Mouse (Mus musculus) gastrocnemius, adult 2 months (tissue): ENCODE measurements around the gene Tnpo2. TPM values are rescaled to one million over a fixed set of nuclear protein-coding genes. Genes with fewer than 3 reads are reported as not detected.

Experiments
- DNase-seq: peaks from one replicate; pipeline ENCODE4 v3.0.0; 2022
- H3K27ac ChIP-seq: fragments of 200-600 bp; 2 replicates; pipeline ENCODE4 v1.8.1; 2022; ENCODE audit warnings: mild to moderate bottlenecking
- H3K4me3 ChIP-seq: fragments of 200-600 bp; 2 replicates; pipeline ENCODE4 v1.8.1; 2022; ENCODE audit warnings: mild to moderate bottlenecking, moderate library complexity
- CTCF ChIP-seq: fragments of 200-600 bp; IDR thresholded peaks from 2 replicates; pipeline ENCODE4 v1.8.1; 2022; ENCODE audit warnings: antibody characterized with exemption, mild to moderate bottlenecking, moderate library complexity
- intact Hi-C: fragments of 180-260 bp; cut with DNase I; formaldehyde crosslinking; loops from one replicate; pipeline ENCODE4 v1.15.1; 2025
- long read RNA-seq, 2 experiments: library from polyadenylated mRNA; stranded (forward); transcript quantifications; one replicate each; pipeline ENCODE4 v2.0.0; 2021
- total RNA-seq, 2 experiments: library from RNA; stranded (reverse); gene quantifications; 2 replicates each; pipeline ENCODE4 v1.2.3; 2021

The Tnpo2 gene
- total RNA-seq = 10 to 100 TPM; 29.9 to 33.4 TPM
- long read RNA-seq, experiment 1, partial matches to known transcripts = 0 of 4 reads
- long read RNA-seq, experiment 1, other reads (novel, unspliced or antisense) = 4 of 4 reads
- long read RNA-seq, experiment 2, partial matches to known transcripts = 0 of 6 reads
- long read RNA-seq, experiment 2, other reads (novel, unspliced or antisense) = 6 of 6 reads

DNA sequence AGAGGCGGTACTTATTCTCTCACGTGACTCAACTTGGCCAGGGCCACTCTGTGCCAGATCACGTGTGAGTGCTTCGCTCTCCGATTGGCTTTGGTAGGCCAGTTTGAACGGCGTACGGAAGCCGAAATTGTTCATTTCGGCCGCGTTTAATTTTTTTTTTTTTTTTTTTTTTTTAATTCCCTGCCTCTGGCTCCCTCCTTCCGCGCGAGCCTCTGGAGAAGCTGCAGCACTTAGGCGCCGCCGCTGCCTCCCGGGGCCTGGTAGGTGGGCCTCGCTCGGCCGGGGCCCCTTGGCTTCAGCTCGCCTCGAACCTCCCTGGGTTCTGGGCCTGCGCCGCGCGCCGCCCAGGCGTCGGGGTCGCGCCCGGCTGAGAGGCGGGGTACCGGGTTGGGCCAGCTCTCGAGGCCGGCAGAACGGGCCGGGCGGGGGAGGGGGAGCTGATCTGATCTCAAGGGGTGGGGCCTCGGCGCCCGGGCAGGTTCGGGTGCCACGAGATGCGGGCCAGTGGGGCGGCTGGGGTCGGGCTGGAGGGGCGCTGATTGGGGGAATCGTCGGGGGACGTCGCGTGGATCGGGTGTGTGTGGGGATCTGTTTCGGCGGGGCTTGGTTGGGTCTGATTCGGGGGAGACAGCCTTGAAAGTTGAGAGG lies at the start of gene Tnpo2:
TSS of gene Tnpo2 (plus strand) at position 198 of the 648 bp plus-strand sequence.
- TF ChIP-seq CTCF = no peak
- Histone ChIP-seq H3K4me3 (peak within 1 kb of the TSS; percentile 95), H3K27ac (peak within 1 kb of the TSS; percentile 98)
- peak; percentile 93 for DNase-seq
- intact Hi-C loops = no loop called here

- DNase-seq = no peak
- Histone ChIP-seq H3K27ac (no peak overlapping the region), H3K4me3 (no peak overlapping the region)
- intact Hi-C loops = no loop called here
- TF ChIP-seq CTCF = no peak
Observed at GRCm38 (mm10) chr8:84987388-84987787, 49.3 kb upstream of the Tnpo2 start.

GRCm38 (mm10) chr8:84987903-84988302 lies 48.8 kb upstream of the Tnpo2 start:
- no peak for TF ChIP-seq CTCF
- intact Hi-C loops = no loop called here
- H3K27ac ChIP-seq = no peak overlapping the region
- no peak overlapping the region for H3K4me3 ChIP-seq
- DNase-seq = no peak

DNA sequence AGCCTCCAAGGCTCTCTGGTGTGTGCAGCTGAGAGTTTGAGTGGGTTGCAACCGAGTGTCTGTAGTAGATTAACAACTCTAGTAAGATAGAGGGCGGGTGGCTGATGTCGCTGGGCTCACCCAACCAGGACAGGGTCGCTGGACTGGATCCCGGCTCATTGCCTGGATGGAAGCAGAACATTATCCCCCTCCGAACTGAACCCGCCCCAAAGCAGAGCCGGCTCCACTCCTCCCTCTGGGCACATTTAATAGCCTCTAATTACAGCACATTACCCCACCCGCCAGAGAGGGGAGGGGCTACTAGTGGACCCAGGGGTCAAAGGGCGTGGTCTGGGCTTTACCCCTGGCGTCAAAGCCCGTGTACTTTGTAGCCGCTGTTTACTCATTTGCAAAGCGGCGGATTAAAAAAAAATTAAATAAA lies 47.4 kb upstream of the Tnpo2 start:
- peak; percentile 83 for DNase-seq
- intact Hi-C loops = no loop called here
- H3K4me3 ChIP-seq = peak overlapping the region; percentile 83
- H3K27ac ChIP-seq = peak overlapping the region; percentile 90
- no peak for TF ChIP-seq CTCF

DNA sequence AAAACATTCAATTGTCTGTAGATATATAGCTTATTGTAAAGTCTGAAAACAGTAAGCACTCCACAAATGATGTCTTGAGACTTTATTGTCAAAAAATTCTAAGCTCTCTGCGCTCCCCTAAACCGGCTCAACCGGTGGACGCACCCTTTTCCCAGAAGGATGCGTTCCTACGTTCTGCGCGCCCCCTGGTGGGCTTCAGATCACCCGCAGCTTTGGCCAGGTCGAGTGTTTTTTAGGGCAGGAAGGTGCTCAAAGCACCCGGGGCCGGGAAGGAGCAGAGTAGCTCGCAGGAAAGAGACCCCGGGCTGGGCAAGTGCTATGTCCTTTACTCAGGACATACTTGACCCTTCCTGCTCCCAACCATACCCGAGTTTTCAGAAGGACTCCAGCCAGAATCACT lies 46.9 kb upstream of the Tnpo2 start:
- TF ChIP-seq CTCF = peak; percentile 88
- peak overlapping the region; percentile 83 for H3K4me3 ChIP-seq
- DNase-seq = peak; percentile 94
- intact Hi-C loops = loop anchor here (1.0 kb wide), 1 partner anchor 15 kb away; no protein-coding TSS in a partner anchor
- H3K27ac ChIP-seq = peak overlapping the region; percentile 90

GRCm38 (mm10) chr8:84990349-84990748 lies 46.4 kb upstream of the Tnpo2 start, which contains the start of gene Hook2:
Gene Hook2, plus strand, starts transcription at chr8:84990603.
- DNase-seq = peak; percentile 98
- intact Hi-C loops = loop anchor here (1.0 kb wide), 1 partner anchor 15 kb away; no protein-coding TSS in a partner anchor
- Histone ChIP-seq H3K4me3 (peak within 1 kb of the TSS; percentile 83), H3K27ac (peak within 1 kb of the TSS; percentile 90)
- peak; percentile 73 for TF ChIP-seq CTCF

DNA sequence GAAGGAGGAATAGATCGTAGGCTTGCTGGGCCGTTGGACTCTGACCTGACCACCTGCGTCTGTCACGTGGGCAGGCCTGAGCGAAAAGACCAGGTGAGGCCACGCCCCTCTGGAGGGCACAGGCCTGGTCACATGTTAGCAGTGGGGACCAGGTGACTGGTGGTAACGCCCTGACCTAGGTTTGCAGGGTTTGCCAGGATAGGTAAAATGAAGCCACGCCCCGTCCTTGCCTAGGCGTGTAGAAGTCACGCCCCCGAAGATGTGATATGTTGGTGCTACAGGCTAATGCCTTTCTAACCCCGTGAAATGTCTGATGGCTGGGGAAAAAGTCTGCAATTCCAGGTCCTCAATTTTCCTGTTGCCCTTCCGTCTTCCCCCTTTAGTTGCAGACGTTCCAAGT lies 45.9 kb upstream of the Tnpo2 start:
- intact Hi-C loops = loop anchor here (1.0 kb wide), 1 partner anchor 16 kb away; no protein-coding TSS in a partner anchor
- no peak for TF ChIP-seq CTCF
- H3K4me3 ChIP-seq = peak overlapping the region; percentile 83
- no peak for DNase-seq
- H3K27ac ChIP-seq = peak overlapping the region; percentile 90

- intact Hi-C loops = no loop called here
Observed at GRCm38 (mm10) chr8:84994375-84994774, 42.3 kb upstream of the Tnpo2 start.

DNA sequence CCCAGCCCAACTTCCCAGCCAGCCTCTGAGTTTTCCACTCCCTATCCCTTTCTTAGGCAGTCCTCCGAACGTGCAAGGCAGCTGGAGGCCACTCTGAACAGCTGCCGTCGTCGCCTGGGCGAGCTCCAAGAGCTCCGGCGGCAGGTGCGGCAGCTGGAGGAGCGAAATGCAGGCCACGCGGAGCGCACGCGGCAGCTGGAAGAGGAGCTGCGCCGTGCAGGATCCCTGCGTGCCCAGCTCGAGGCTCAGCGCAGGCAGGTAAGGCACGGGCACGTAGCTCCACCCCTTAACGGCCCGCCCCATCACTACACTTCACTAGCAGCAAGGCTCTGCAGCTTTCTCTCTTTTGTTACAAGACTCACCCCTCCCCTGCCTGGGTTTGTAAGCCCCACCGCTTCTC lies 41.0 kb upstream of the Tnpo2 start:
- no peak for TF ChIP-seq CTCF
- Histone ChIP-seq H3K27ac (no peak overlapping the region), H3K4me3 (no peak overlapping the region)
- peak; percentile 42 for DNase-seq
- intact Hi-C loops = no loop called here

More at GRCm38 (mm10) chr8:84994375-84994774, 42.3 kb upstream of the Tnpo2 start:
- no peak overlapping the region for H3K4me3 ChIP-seq
- H3K27ac ChIP-seq = no peak overlapping the region
- DNase-seq = no peak
- no peak for TF ChIP-seq CTCF

DNA sequence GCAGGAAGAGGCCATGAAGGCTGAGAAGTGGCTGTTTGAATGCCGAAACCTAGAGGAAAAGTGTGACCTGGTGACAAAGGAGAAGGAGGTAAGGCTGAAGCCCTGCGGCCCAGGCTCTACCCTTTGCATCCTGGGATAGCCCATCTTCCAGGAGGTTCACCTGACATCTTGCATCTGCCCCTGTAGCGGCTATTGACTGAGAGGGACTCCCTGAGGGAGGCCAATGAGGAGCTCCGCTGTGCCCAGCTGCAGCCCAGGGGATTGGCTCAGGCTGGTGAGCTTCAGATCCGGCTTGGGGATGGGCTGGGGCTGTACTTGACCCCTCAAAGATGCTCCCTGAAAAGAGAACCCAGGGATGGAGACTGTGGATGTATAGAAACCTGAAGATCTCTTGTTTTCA lies 39.7 kb upstream of the Tnpo2 start:
- DNase-seq = peak; percentile 12
- Histone ChIP-seq H3K4me3 (no peak overlapping the region), H3K27ac (no peak overlapping the region)
- no peak for TF ChIP-seq CTCF
- intact Hi-C loops = no loop called here

GRCm38 (mm10) chr8:84997649-84998295 lies 38.9 kb upstream of the Tnpo2 start:
- intact Hi-C loops = no loop called here
- peak overlapping the region; percentile 39; the same call in 1 of the 2 replicates for H3K27ac ChIP-seq
- TF ChIP-seq CTCF = peak; percentile 97
- DNase-seq = peak; percentile 94
- H3K4me3 ChIP-seq = peak overlapping the region; percentile 47

- H3K27ac ChIP-seq = no peak overlapping the region
- intact Hi-C loops = no loop called here
- peak; percentile 45 for DNase-seq
- TF ChIP-seq CTCF = peak; percentile 56
- no peak overlapping the region for H3K4me3 ChIP-seq
Observed at GRCm38 (mm10) chr8:85007686-85008085, 29.0 kb upstream of the Tnpo2 start.

- H3K27ac ChIP-seq = no peak overlapping the region
- TF ChIP-seq CTCF = no peak
- H3K4me3 ChIP-seq = no peak overlapping the region
- peak; percentile 10 for DNase-seq
- intact Hi-C loops = no loop called here
Observed at GRCm38 (mm10) chr8:85011242-85011641, 25.5 kb upstream of the Tnpo2 start.
